Mouse (Mus musculus): ENCODE data around the gene Kcnq1.

GRCm38 (mm10) chr7:143119407-143119806 is 13.2 kb downstream of the Kcnq1 start:
- TF ChIP-seq CTCF (IDR thresholded peaks at IDR 0.05; ENCODE audit: low read depth) (no peak), EP300 (IDR thresholded peaks at IDR 0.05; ENCODE audit: low read depth) (no peak)
